1 mouse cellular context compared by ENCODE assay signal in the genomic region with DNA sequence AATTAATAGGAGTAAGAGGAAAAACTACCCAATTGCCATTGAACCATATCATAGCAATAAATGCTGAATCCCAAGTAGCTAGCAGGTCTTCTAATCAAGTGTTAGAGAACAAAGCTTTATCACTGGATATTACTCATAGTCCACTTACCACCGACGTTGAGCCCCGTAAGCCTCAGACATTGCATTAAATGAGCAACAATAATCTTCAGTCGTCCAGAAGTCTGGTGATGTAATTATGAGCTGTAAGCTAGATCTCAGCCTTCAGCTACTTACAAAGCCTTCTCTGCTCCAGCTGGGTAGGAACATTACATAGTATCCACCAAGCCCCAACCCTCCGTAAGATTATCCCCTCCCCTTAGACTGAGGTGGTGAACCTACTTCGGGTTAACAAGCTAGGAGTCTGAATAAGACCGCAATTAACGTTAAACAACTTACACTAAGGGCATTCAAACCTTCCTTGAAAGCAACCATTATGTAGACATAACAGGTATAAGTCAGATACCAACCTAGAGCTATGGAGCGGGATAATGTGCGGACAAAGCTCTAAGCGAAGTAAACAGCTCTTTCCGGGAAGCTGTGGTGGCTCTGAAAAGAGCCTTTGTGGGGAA.
TF ChIP-seq lines count a peak whose summit lies in the region.

No protein-coding gene starts in this region.

TF ChIP-seq in MEL, 35 proteins besides CTCF, POLR2A, EP300 and RAD21 (continued from another document):
- no peak for TF ChIP-seq TAL1 (IDR thresholded peaks at IDR 0.05; ENCODE audit: low read length)
